Mouse (Mus musculus): ENCODE data around the gene Gm14632.
"Not testable (repeated sequence)": the region's sequence is repeated elsewhere in the genome, so short reads cannot be mapped to it uniquely, and the experiment has no call there.

Gm14632 gene

GRCm38 (mm10) chrX:30329472-30329871 lies at the start of gene Gm14632:
Gene Gm14632, plus strand, starts transcription at chrX:30329772.
- DNase-seq, result not testable (repeated sequence)
